Mouse (Mus musculus) hindbrain, embryonic 16.5 days (tissue): ENCODE measurements at regions not wholly inside any gene's neighbourhood (a gene's known extent, or its start where the extent isn't known, plus 50 kb on each side); places are given as distances from the start of the nearest gene placed in this dataset.
A peak's percentile ranks its signal among the peaks of the same experiment; 100 is the strongest.

Experiments
- ATAC-seq: fragments of 200-750 bp; cut with Nextera tagmentation; 2 replicates; pipeline ENCODE4 v1.8.0; 2017; ENCODE audit warnings: moderate TSS enrichment, moderate library complexity
- H3K27ac ChIP-seq: fragments of 300-500 bp; sonication (generic); 2 replicates; pipeline ENCODE4 v1.5.1; 2014; ENCODE audit warnings: low read depth, mild to moderate bottlenecking, control low read depth, low read length, moderate library complexity
- H3K27me3 ChIP-seq: fragments of 300-500 bp; sonication (generic); replicated peaks from 2 replicates; pipeline ENCODE4 v1.6.1; 2014; ENCODE audit warnings: low read length; ENCODE audit not compliant: control insufficient read depth, insufficient read depth
- H3K36me3 ChIP-seq: fragments of 300-500 bp; sonication (generic); 2 replicates; pipeline ENCODE4 v1.6.1; 2014; ENCODE audit warnings: mild to moderate bottlenecking, low read length, moderate library complexity, mixed read lengths; ENCODE audit not compliant: control insufficient read depth, insufficient read depth
- H3K4me1 ChIP-seq: fragments of 300-500 bp; sonication (generic); 2 replicates; pipeline ENCODE4 v1.6.1; 2014; ENCODE audit warnings: low read depth, low read length; ENCODE audit not compliant: control insufficient read depth, insufficient read depth
- H3K4me2 ChIP-seq: fragments of 300-500 bp; sonication (generic); 2 replicates; pipeline ENCODE4 v1.6.1; 2014; ENCODE audit warnings: mild to moderate bottlenecking, low read length, control low read depth, moderate library complexity
- H3K4me3 ChIP-seq: fragments of 300-500 bp; sonication (generic); 2 replicates; pipeline ENCODE4 v1.5.1; 2014; ENCODE audit warnings: mild to moderate bottlenecking, low read length, control low read depth, moderate library complexity
- H3K9ac ChIP-seq: fragments of 300-500 bp; sonication (generic); 2 replicates; pipeline ENCODE4 v1.6.1; 2014; ENCODE audit warnings: low read depth, mild to moderate bottlenecking, control low read depth, low read length, moderate library complexity
- H3K9me3 ChIP-seq: fragments of 300-500 bp; sonication (generic); 2 replicates; pipeline ENCODE4 v1.6.1; 2014; ENCODE audit warnings: mild to moderate bottlenecking, low read length, moderate library complexity; ENCODE audit not compliant: control insufficient read depth
- WGBS: fragments of 180-500 bp; shearing (Covaris S2); extraction: QIAGEN DNeasy Blood & Tissue Kit; methylation state at CpG from one replicate; pipeline ENCODE4 v1.1.7; 2014; 5-methylcytosine and 5-hydroxymethylcytosine counted together

DNA sequence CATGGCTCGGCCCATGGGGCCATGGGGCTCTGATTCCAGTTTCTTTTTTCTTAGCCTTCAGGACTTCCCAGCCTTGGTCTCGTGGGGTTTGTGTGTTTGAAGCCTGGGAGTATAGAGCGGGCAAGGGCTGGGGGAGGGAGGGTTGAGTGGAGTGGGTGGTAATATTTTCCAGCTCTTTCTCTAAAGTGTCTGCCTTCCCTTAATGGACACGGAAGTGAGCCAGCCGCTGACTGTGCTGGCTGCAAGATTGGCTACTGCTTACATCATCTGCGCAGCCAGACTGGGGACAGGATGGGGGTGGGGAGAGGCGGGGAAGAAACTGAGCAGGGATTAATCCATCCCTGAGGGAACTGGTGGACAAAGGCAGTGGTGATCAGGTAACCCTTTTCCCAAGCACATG, 52.3 kb downstream of the Tnp1 start:
- Histone ChIP-seq H3K4me1 (no peaks in the 10 kb centered on the region), H3K9me3 (no peaks in the 10 kb centered on the region), H3K4me3 (no peak overlapping the region), H3K36me3 (no peaks in the 10 kb centered on the region), H3K27me3 (no peaks in the 10 kb centered on the region), H3K4me2 (no peak overlapping the region), H3K9ac (no peak overlapping the region), H3K27ac (no peak overlapping the region)
- peak; percentile 74 for ATAC-seq
- 41% methylated on average over 7 of the region's 7 CpGs for WGBS

DNA sequence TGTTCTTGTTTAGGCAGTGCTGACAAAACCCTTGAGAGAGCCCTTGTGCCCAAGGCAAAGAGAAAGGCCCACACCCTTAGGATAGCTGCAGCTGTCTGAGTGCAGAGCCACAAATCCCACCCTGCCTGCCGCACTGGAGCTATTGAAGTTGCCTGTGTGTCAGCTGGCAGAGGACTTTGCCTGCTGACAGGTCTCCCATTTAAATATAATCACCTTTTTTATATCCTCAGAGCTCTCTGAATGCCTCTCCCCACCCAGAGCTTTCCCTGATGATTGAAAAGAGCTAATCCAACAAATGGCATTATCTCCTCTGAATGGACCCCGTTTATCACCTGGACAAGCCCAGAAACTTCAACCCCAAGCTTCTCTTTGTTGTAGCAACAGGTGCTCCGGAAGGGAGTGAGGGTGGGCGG, 55.5 kb downstream of the Tnp1 start:
- Histone ChIP-seq H3K4me3 (no peak overlapping the region), H3K4me1 (no peaks in the 10 kb centered on the region), H3K36me3 (no peaks in the 10 kb centered on the region), H3K4me2 (no peak overlapping the region), H3K9me3 (no peaks in the 10 kb centered on the region), H3K27ac (no peak overlapping the region), H3K9ac (no peak overlapping the region), H3K27me3 (no peaks in the 10 kb centered on the region)
- 31% methylated on average over 4 of the region's 4 CpGs for WGBS
- no peak for ATAC-seq

DNA sequence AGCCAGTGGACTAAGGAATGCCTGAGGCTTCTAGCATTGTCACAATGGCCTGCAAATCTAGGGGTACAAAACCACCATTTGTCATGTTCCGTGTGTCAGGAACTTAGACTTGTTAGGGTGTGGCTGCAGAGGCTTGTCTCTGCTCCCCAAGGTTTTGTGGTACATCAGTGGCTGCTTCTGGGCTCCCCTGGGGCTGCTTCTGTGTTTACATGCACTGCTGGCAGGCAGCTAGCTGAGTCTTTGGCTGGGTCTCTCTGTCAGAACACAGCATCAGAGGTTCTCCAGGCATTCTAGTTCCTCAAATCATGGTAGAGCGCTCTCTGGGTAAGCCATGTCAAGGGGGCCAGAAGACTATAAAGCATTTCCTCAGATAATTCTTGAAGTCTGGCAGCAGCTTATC, 60.3 kb downstream of the Tnp1 start:
- ATAC-seq, result no peak
- no peaks in the 10 kb centered on the region for H3K36me3 ChIP-seq
- H3K27me3 ChIP-seq, result no peaks in the 10 kb centered on the region
- H3K4me2 ChIP-seq, result no peak overlapping the region
- H3K9me3 ChIP-seq, result no peaks in the 10 kb centered on the region
- no peak overlapping the region for H3K4me3 ChIP-seq
- H3K27ac ChIP-seq, result no peak overlapping the region
- no peaks in the 10 kb centered on the region for H3K4me1 ChIP-seq
- H3K9ac ChIP-seq, result no peak overlapping the region
- WGBS, result 96% methylated on average over 2 of the region's 2 CpGs

DNA sequence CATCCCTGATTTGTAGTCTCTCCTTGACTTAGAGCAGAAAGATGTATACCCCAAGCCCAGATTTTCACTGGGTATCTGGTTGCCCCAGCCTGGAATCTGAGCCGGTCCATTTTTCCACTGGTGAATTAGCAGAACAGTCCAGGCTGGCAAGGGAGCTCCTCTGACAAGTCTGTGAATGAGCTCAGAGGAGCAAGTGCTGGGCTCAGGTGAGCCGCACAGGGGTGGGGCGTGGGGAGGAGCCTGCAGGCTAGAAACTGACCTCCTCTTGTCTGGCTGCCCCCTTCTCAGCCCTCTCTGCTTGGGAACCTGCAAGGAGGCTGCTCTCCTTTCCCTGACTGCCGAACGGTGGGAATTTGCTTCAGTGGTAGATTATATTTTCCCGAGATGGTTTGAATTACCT, 62.8 kb downstream of the Tnp1 start:
- Histone ChIP-seq H3K9ac (no peak overlapping the region), H3K9me3 (no peaks in the 10 kb centered on the region), H3K27ac (no peak overlapping the region), H3K4me1 (no peaks in the 10 kb centered on the region), H3K4me2 (no peak overlapping the region), H3K36me3 (no peaks in the 10 kb centered on the region), H3K4me3 (no peak overlapping the region), H3K27me3 (no peaks in the 10 kb centered on the region)
- no peak for ATAC-seq
- WGBS, result 49% methylated on average over 6 of the region's 6 CpGs

DNA sequence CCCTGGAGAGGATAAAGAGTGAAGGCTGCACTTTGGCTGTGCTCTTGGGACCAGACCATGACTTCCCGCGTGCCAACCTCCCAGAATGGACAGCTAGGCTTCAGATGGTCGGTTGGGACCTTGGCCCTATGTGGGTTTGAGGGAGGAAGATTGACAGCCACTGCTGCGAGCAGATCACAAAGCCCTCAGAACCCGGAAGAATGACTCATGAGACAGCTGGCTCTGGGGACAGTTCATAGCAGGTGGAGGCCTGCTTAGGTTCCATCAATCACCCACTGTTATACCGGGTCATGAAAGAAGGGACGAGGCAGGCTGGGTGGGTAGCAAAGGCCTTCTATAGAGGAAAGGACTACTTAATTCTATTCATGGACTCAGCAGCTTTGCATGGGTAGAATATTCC, 63.9 kb downstream of the Tnp1 start:
- no peaks in the 10 kb centered on the region for H3K36me3 ChIP-seq
- ATAC-seq, result no peak
- H3K27ac ChIP-seq, result no peak overlapping the region
- no peaks in the 10 kb centered on the region for H3K27me3 ChIP-seq
- no peaks in the 10 kb centered on the region for H3K9me3 ChIP-seq
- H3K9ac ChIP-seq, result no peak overlapping the region
- H3K4me2 ChIP-seq, result no peak overlapping the region
- 55% methylated on average over 7 of the region's 7 CpGs for WGBS
- no peaks in the 10 kb centered on the region for H3K4me1 ChIP-seq
- no peak overlapping the region for H3K4me3 ChIP-seq

DNA sequence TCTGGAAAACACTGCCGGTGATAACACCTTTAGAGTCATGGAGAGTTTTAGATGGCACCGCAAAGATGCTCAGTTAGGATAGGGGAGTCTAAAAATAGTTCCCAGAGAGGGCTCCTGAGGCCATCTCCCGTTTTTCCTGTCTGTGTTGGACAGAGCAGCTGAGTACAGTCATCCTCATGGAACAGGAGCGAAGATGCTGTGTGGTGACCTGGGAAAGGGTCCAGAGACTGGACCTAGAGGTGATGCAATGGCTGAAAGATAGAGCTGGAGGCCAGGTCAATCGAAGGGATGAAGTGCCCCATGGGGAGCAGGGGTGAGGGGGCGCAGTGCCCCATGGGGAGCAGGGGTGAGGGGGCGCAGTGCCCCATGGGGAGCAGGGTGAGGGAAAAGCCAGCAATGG, 64.3 kb downstream of the Tnp1 start:
- no peaks in the 10 kb centered on the region for H3K4me1 ChIP-seq
- whole genome bisulfite sequencing, result 88% methylated on average over 7 of the region's 7 CpGs
- no peaks in the 10 kb centered on the region for H3K36me3 ChIP-seq
- no peak overlapping the region for H3K9ac ChIP-seq
- ATAC-seq, result no peak
- H3K4me2 ChIP-seq, result no peak overlapping the region
- no peaks in the 10 kb centered on the region for H3K9me3 ChIP-seq
- H3K27me3 ChIP-seq, result no peaks in the 10 kb centered on the region
- H3K27ac ChIP-seq, result no peak overlapping the region
- no peak overlapping the region for H3K4me3 ChIP-seq

DNA sequence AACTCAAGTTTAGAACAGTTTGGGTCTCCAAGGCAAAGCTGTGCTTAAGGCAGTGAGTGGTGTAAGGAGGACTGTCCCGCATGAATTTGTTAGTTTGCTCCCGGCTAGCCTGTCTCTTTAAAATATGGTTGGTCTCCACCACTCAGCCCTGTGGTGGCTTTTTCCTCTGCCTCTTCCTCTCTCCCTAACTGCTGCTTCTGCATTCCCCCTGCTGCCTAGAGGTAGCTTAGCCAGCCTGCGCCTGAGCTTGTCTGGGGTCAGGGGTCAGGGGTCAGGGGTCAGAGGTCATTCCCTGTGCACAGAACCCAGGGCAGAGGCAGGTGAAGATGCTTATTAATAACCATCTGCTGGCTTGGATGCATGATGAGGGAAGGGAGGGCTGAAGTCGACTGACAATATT, 69.5 kb downstream of the Tnp1 start:
- H3K27ac ChIP-seq, result no peak overlapping the region

DNA sequence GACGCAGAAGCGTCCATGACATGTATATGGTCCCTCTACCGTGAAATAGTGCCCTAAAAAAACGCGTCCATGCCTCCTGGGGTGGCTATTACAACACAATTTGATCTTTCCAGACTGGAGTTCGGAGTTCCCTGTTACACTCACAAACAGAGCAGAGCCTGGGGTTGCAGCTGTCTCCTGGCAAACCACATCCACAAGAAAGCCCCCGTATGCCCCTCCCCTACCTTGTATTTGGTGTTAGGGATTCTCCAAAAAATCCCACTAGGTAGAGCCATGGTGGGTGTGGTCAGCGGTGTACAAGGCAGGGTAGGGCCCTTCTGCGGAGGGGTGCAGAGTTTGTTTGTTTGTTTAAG, 70.0 kb downstream of the Tnp1 start:
- Histone ChIP-seq H3K27ac (no peak overlapping the region), H3K36me3 (no peaks in the 10 kb centered on the region), H3K9me3 (no peaks in the 10 kb centered on the region), H3K27me3 (no peaks in the 10 kb centered on the region; the same call in 1 of the 2 replicates), H3K4me3 (no peak overlapping the region; the same call in 1 of the 2 replicates), H3K4me2 (peak overlapping the region; percentile 41), H3K9ac (peak overlapping the region; percentile 6; the same call in 1 of the 2 replicates), H3K4me1 (peaks cover 10% of the 10 kb centered on the region)
- 9% methylated on average over 9 of the region's 9 CpGs for WGBS
- ATAC-seq, result no peak

More for the DNA sequence above, 69.5 kb downstream of the Tnp1 start:
- Histone ChIP-seq H3K36me3 (no peaks in the 10 kb centered on the region), H3K4me2 (no peak overlapping the region), H3K4me1 (peaks cover 10% of the 10 kb centered on the region), H3K4me3 (no peak overlapping the region), H3K9me3 (no peaks in the 10 kb centered on the region), H3K27me3 (no peaks in the 10 kb centered on the region; the same call in 1 of the 2 replicates), H3K9ac (no peak overlapping the region)
- 17% methylated on average over 4 of the region's 4 CpGs for WGBS
- no peak for ATAC-seq

DNA sequence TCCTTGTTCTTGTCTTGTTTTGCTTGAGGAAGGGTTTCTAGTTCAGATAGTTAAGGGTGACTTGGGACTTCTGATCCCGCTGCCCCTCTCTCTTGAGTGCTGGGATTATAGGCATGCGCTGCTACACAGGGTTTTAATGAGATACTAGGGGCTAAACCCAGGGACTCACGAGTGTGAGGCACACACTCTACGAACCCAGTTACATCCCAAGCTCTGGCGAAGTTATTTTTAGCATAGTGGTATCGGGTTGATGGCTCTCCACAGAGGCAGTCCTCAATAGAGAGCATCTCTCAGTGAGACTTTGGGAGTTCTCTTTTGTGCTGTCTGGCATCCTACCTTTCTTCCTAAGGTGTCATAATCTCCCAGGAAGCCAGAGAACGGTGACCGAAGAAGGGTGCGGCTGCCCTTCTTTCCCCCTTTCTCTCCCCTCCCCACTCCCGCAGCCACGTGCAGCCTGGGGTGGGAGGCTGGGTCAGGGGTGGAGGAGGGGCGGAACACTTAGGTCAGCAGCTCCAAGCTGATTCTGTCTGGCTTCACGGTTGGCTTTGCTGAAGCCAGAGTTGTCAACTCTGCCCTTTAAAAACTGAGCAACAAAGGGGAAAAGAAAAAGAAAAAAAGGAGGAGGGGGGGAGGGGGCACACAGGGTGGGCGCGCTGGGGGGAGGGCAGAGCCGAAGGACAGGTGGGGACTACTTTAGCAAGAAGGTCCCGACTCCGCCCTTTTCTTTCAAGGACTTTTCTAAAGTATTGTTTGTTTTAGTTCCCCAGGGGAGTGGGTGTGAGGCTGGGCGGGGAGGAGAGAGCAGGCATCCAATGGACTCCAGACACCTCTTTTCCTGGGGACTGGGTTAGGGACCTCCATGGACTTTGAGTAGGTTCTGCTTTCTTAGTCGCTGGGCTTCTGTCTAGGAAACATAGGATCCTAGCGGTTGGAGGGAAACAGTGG, 70.4 kb upstream of the Igfbp5 start:
- WGBS, result 11% methylated on average over 21 of the region's 21 CpGs
- peak overlapping the region; percentile 6; the same call in 1 of the 2 replicates for H3K9ac ChIP-seq
- peaks cover 10% of the 10 kb centered on the region for H3K4me1 ChIP-seq
- no peaks in the 10 kb centered on the region for H3K36me3 ChIP-seq
- no peaks in the 10 kb centered on the region; the same call in 1 of the 2 replicates for H3K27me3 ChIP-seq
- peak overlapping the region; percentile 41 for H3K4me2 ChIP-seq
- H3K27ac ChIP-seq, result no peak overlapping the region
- H3K9me3 ChIP-seq, result no peaks in the 10 kb centered on the region
- H3K4me3 ChIP-seq, result no peak overlapping the region; the same call in 1 of the 2 replicates
- ATAC-seq, result no peak
